Mouse (Mus musculus): ENCODE data around the gene Hspa1l.

GRCm38 (mm10) chr17:34953904-34954303, 18.6 kb upstream of the Hspa1l start:
- TF ChIP-seq CTCF (IDR thresholded peaks at IDR 0.05; ENCODE audit: borderline replicate concordance, control insufficient read depth, extremely low read depth, insufficient read depth, low read length, poor library complexity) (no peak), POLR2A (IDR thresholded peaks at IDR 0.05; ENCODE audit: control insufficient read depth, extremely low read depth, insufficient read depth, low read length, poor library complexity) (no peak)
